Mouse (Mus musculus): ENCODE data around the gene Fkbp5. TPM values are rescaled to one million over a fixed set of nuclear protein-coding genes. Genes with fewer than 3 reads are reported as not detected.

Fkbp5 gene
- total RNA-seq, 4 experiments from 2014 or later = 77.9 to 150 (median 98.7) TPM

DNA sequence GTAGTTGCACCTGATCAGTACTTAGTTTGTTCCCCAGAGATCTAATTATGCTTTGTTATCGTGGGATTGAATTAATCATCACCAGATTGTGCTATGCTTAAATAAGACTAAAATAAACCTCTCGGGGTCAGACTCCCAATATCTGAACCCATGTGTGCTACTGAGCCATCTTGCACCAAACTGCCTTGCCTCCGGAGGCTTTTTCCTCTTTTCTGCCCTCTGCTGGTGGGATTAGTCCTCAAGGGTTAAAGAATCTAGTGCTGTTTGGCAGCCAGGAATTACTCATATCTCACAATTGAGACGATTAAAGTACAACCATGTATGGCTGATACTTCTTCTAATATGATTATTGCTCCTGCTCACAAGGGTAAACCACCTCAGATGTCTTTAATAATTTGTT lies 62.2 kb downstream of the Fkbp5 start:
- DNase-seq = no peak

DNA sequence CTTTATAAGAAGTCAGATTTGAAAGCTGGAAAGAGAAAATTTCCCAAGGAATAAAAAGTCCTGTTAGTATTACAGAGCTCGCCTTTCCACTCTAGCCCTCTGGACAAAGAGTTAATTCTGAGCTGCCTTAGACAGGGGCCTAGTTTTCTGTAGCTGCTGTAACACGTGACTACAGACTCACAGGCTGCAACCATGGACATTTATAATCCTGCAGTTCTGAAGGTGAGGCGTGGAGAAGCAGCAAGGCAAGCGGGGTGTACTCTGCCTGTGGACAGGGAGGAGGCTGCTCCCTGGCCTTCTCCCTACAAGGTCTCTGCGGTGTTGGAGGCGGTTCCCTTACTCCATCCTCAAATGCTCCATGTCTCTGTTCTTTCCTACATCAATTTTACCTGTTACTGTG lies 64.4 kb downstream of the Fkbp5 start:
- no peak for DNase-seq

GRCm38 (mm10) chr17:28451914-28452313 lies 65.4 kb downstream of the Fkbp5 start:
- DNase-seq = no peak

DNA sequence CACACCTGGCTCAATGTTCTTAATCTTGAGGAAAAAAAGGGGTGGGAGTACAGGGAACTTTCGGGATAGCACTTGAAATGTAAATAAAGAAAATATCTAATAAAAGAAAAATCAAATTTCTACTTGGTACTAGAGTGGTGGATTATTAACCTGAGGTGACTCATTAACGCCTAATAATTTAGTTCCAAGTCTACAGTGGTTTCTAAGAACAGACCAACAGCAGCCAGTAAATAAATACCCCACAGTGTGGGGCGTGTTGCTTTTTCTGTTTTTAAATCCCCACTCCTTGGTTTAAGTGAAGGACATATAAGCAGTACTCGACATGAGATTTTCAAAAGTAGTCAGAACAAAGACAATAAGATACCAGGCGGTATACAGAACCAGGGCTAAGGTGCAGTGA lies 65.8 kb downstream of the Fkbp5 start:
- DNase-seq = no peak

DNA sequence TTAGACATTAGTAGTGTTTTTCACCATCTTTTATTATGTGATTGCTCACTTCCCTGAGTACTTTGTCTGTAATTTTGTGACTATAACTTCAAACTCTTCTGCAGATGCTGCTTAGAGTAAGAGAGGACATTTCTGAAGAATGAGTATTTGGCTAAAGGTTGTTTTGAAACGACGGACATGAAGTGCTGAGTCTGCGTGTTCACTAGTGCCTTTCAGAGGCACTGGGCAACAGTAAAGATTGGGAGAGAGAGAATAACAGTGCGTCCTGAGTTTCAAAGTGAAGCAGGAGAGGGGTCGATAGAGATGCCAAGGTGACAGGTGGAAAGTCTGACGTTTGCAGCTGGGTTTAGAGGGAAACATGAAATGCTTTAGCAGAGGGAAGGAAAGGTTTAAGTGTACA lies 69.1 kb downstream of the Fkbp5 start:
- DNase-seq = no peak

DNA sequence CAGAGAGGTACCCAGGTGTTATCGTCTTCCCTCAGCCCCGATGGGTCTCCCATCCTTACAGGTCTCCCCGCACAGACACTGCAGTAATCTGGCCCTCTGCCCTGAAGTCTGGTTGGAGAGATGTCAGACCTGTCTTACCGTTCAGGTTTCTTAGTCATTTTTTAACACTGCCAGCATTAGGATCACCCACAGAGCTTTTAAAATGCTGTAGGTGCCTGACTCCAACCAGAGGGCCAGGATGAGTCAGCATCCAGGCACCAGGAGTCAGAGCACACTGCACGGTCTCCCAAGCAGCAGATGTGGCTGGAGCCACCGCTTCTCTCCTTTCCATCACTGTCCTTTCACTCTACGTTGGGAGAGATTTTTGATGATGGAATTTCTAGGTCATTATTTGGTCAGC lies 69.5 kb downstream of the Fkbp5 start:
- no peak for DNase-seq

DNA sequence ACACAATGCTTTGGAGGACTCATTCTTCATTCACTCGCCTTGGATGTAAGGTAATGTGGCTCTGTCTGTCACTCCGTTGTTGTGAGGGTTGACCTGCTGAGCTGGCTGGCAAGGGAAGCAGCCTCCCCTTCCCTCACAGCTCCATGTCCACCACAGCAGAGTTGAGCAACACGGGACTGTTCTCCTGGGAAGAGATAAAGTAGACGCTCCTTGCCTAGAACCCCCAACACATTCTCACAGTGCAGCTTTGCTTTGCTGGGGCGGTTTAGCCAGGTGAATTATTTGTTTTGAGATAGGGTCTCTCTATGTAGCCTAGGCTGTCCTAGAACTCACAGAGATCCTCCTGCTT lies 70.5 kb downstream of the Fkbp5 start:
- no peak for DNase-seq

GRCm38 (mm10) chr17:28445886-28446819 lies 71.2 kb downstream of the Fkbp5 start:
- no peak for DNase-seq

DNA sequence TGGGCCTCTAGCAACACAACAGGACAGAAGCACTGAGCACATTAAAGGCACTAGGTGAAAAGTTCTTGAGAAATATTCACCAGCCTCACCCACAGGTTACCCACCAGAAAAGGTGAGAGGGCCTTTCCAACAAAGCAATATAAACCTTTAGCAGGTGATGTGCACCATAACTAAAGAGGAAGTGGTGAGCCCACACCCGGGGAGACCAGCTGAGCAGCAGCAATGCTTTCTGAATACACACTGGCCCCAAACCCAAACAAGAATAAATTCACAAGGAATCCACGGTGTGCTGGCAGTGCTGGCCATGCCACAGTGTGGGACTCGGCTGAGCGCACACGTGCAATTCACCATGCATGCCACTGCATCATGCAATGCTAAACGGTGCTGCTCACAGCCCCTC lies 74.7 kb downstream of the Fkbp5 start:
- DNase-seq = no peak

GRCm38 (mm10) chr17:28438342-28439115 lies 78.8 kb downstream of the Fkbp5 start:
- DNase-seq = no peak

- DNase-seq = no peak
These were observed 79.4 kb downstream of the Fkbp5 start for GRCm38 (mm10) chr17:28437938-28438337.

- no peak for DNase-seq
These were observed 82.3 kb downstream of the Fkbp5 start for GRCm38 (mm10) chr17:28434921-28435485.

GRCm38 (mm10) chr17:28433029-28433428 lies 84.3 kb downstream of the Fkbp5 start:
- no peak for DNase-seq

DNA sequence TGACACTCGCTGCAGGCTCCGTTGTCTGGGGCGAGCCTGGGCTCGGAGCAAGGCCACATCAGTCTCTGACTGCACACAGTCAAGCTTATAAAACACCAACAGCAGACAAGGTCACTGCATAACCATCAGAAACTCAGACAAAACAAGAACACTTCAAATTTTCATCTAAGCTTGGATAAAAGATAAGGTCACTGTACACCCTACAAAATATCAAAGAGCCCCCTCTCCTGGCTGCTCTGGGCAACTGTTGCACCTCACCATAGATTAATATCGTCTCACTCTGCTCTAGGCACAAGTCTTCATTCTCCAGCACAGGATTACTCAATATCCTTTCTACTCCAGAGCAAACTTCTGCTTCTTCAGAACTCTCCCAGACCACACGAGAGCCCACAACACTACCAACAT lies 85.4 kb downstream of the Fkbp5 start:
- no peak for DNase-seq

- DNase-seq = no peak
These were observed 86.3 kb downstream of the Fkbp5 start for GRCm38 (mm10) chr17:28431038-28431437.

- DNase-seq = peak; percentile 68
These were observed 88.7 kb downstream of the Fkbp5 start for GRCm38 (mm10) chr17:28428474-28429258.

- DNase-seq = no peak
These were observed 89.7 kb downstream of the Fkbp5 start for GRCm38 (mm10) chr17:28427666-28428065.

DNA sequence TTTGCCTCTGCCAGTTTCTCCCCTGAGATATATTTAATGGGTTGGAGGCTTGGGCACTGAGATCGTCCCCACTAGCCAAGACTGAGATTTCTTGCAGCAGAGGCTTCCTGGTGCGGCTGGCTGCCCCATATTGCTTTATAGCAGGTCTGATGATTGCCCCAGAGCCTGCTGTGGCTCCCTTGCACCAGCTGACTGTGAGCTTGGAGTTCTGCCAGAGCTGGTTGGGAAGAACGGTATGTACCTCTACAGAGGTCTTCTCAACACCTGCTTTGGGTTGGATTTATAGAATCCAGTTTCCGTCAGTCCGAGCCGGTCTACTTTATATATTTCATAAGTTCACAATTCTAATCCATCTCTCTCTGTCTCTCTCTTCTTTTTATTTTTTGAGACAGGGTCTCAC lies 93.0 kb downstream of the Fkbp5 start:
- peak; percentile 38 for DNase-seq

DNA sequence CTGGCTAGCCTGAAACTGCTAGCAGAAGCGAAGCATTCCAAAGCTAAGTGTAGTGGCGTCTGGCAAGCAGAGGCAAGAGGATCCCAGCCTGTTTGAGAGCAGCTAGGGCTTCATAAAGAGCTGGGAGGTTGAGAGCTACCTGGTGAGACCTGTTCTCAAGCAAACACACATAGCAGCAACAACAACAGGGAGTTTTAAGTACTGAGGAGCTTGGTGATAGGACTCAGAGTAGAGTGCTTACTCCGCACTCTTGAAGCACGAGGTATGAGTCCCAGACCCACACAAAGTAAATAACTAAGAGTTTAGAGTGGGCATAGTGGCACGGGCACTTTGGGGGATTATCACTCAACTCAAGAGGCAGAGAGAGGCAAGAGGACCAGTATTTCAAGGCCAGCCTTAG lies 96.3 kb downstream of the Fkbp5 start:
- DNase-seq = no peak

- no peak for DNase-seq
These were observed 96.9 kb downstream of the Fkbp5 start for GRCm38 (mm10) chr17:28420229-28421051.

GRCm38 (mm10) chr17:28419636-28420035 lies 97.7 kb downstream of the Fkbp5 start:
- DNase-seq = no peak

DNA sequence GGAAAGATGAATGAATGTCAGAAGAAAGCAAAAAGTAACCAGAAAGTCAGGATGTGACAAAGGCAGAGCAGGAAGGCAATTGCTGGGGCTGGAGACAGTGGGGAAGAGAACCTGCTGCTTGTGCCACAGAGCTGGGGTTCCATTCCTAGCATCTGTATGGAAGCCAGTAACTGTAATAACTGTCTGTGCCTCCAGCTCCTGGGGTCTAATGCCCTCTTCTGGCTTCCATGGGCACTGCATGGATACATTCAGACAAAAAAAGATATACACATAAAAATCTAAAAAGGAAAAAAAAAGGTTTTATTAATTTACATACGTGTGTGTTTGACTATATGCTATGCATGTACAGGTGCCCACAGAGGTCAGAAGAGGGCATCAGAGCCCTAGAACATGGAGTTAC lies 98.4 kb downstream of the Fkbp5 start:
- no peak for DNase-seq
